Mouse (Mus musculus) midbrain, postnatal 0 days (tissue): ENCODE measurements around the gene Arhgap25. TPM values are rescaled to one million over a fixed set of nuclear protein-coding genes. Genes with fewer than 3 reads are reported as not detected.
A peak's percentile ranks its signal among the peaks of the same experiment; 100 is the strongest.
"Not testable (repeated sequence)": the region's sequence is repeated elsewhere in the genome, so short reads cannot be mapped to it uniquely, and the experiment has no call there.

ENCODE experiments used
- ATAC-seq: fragments of 200-750 bp; cut with Nextera tagmentation; 2 replicates; pipeline ENCODE4 v1.8.0; 2017; ENCODE audit warnings: moderate number of reproducible peaks, mild to moderate bottlenecking, moderate TSS enrichment, moderate library complexity; ENCODE audit not compliant: low FRiP score
- DNase-seq: peaks from one replicate; pipeline ENCODE4 v3.0.0-alpha.2; 2015; ENCODE audit warnings: low spot score
- H3K27ac ChIP-seq: fragments of 300-500 bp; sonication (generic); 2 replicates; pipeline ENCODE4 v1.5.1; 2014; ENCODE audit warnings: low read depth, mild to moderate bottlenecking, low read length, mixed read lengths
- H3K27me3 ChIP-seq: fragments of 300-500 bp; sonication (generic); 2 replicates; pipeline ENCODE4 v1.6.1; 2014; ENCODE audit warnings: low read length, control low read depth, mixed read lengths; ENCODE audit not compliant: insufficient read depth
- H3K36me3 ChIP-seq: fragments of 300-500 bp; sonication (generic); 2 replicates; pipeline ENCODE4 v1.6.1; 2014; ENCODE audit warnings: low read length, control low read depth, mixed read lengths; ENCODE audit not compliant: insufficient read depth
- H3K4me1 ChIP-seq: fragments of 300-500 bp; sonication (generic); 2 replicates; pipeline ENCODE4 v1.6.1; 2014; ENCODE audit warnings: mild to moderate bottlenecking, control low read depth, antibody characterized with exemption, low read length, mixed read lengths; ENCODE audit not compliant: insufficient read depth
- H3K4me2 ChIP-seq: fragments of 300-500 bp; sonication (generic); 2 replicates; pipeline ENCODE4 v1.6.1; 2014; ENCODE audit warnings: low read depth, mild to moderate bottlenecking, low read length, mixed read lengths; ENCODE audit not compliant: poor library complexity, severe bottlenecking
- H3K4me3 ChIP-seq: fragments of 300-500 bp; sonication (generic); 2 replicates; pipeline ENCODE4 v1.5.1; 2014; ENCODE audit warnings: low read depth, mild to moderate bottlenecking, low read length, moderate library complexity
- H3K9ac ChIP-seq: fragments of 300-500 bp; sonication (generic); replicated peaks from 2 replicates; pipeline ENCODE4 v1.6.1; 2014; ENCODE audit warnings: mild to moderate bottlenecking, low read length, moderate library complexity, mixed read lengths; ENCODE audit not compliant: poor library complexity, severe bottlenecking
- H3K9me3 ChIP-seq: fragments of 300-500 bp; sonication (generic); 2 replicates; pipeline ENCODE4 v1.6.1; 2016; ENCODE audit warnings: low read length, control low read depth
- CTCF ChIP-seq: IDR thresholded peaks from 2 replicates; pipeline ENCODE4 v1.5.1; 2016; ENCODE audit warnings: antibody characterized with exemption, mild to moderate bottlenecking
- WGBS: fragments of 180-500 bp; shearing (Covaris S2); extraction: QIAGEN DNeasy Blood & Tissue Kit; methylation state at CpG from one replicate; pipeline ENCODE4 v1.1.7; 2014; 5-methylcytosine and 5-hydroxymethylcytosine counted together
- polyA plus RNA-seq: library from polyadenylated mRNA; unstranded; fragments of >200 nt; fragmentation: Nextera tagmentation; extraction: Ambion mirVana; gene quantifications from 2 replicates; pipeline ENCODE4 v1.2.1, GENCODE M21; 2015
- total RNA-seq: library from RNA; depleted of rRNA; stranded (reverse); fragments of >200 nt; gene quantifications from 2 replicates; pipeline ENCODE4 v1.2.3, GENCODE M21; 2014; rRNA removed

The Arhgap25 gene
- total RNA-seq (0.93 and 1.4 TPM in 2 replicates), polyA plus RNA-seq (1.2 and 1.8 TPM in 2 replicates)

DNA sequence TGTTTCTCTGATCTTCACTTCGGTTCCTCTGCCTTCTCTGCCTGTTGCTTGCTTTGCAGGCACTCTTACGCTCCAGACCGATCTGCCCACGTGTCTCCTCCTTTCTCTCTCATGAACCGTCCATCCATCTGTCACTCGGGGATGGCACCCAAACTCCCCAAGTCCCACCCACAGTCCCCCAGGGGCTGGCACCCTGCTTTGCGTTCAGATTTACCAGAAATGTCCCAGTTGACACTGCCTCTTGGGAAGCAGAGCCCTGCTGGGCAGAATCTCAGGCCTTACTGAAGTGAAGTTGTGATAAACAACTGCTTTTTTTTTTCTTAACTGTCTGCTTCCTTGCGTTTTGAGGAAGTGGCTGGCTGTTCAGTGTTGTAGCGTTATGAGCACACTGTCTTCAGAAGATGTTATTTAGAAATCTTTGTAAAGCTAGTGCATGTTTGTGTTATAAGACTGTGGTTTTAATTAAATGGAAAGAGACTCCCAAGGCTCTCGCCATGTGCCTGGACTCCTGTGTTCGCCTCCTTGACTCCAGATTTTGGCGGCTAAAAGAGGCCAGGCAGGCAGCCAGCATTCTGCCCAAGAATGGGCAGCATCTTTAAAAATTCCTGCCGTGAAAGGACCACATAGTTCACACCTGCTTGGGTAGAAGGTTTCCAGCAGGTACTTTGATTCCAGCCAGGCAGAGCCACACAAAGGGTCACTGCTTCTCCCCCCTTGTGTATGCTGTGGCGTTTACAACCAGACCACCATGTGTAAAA lies at the start of gene Arhgap25:
Arhgap25 (minus strand) TSS at position 307 of the 758 bp plus-strand sequence.
- no peaks in the 10 kb centered on the region for H3K4me1 ChIP-seq
- H3K9ac ChIP-seq: no peak within 1 kb of the TSS
- no peak for DNase-seq
- H3K4me2 ChIP-seq: no peak within 1 kb of the TSS
- no peak for TF ChIP-seq CTCF
- no peaks in the 10 kb centered on the region for H3K27me3 ChIP-seq
- no peak within 1 kb of the TSS for H3K27ac ChIP-seq
- 62% methylated on average over 14 of the region's 14 CpGs for WGBS
- no peaks in the 10 kb centered on the region for H3K9me3 ChIP-seq
- ATAC-seq: no peak
- H3K36me3 ChIP-seq: no peaks in the 10 kb centered on the region
- no peak within 1 kb of the TSS for H3K4me3 ChIP-seq

- H3K27ac ChIP-seq: no peak overlapping the region
- ATAC-seq: no peak
- no peak overlapping the region for H3K4me2 ChIP-seq
- H3K9ac ChIP-seq: no peak overlapping the region
- no peak overlapping the region for H3K4me3 ChIP-seq
- DNase-seq: no peak
- no peaks in the 10 kb centered on the region for H3K36me3 ChIP-seq
- no peak for TF ChIP-seq CTCF
- H3K9me3 ChIP-seq: no peaks in the 10 kb centered on the region
- 76% methylated on average over 6 of the region's 6 CpGs for WGBS
- H3K4me1 ChIP-seq: no peaks in the 10 kb centered on the region
- no peaks in the 10 kb centered on the region for H3K27me3 ChIP-seq
Measured at GRCm38 (mm10) chr6:87582456-87582855, 49.4 kb upstream of the Arhgap25 start.

- no peak for TF ChIP-seq CTCF
- Histone ChIP-seq H3K27ac (no peak overlapping the region), H3K9me3 (no peaks in the 10 kb centered on the region), H3K4me1 (no peaks in the 10 kb centered on the region), H3K9ac (no peak overlapping the region), H3K27me3 (no peaks in the 10 kb centered on the region), H3K4me3 (no peak overlapping the region), H3K4me2 (no peak overlapping the region), H3K36me3 (no peaks in the 10 kb centered on the region)
- ATAC-seq (no peak), DNase-seq (no peak)
- WGBS: 92% methylated on average over 18 of the region's 18 CpGs
Measured at GRCm38 (mm10) chr6:87581581-87581980, 48.5 kb upstream of the Arhgap25 start.

DNA sequence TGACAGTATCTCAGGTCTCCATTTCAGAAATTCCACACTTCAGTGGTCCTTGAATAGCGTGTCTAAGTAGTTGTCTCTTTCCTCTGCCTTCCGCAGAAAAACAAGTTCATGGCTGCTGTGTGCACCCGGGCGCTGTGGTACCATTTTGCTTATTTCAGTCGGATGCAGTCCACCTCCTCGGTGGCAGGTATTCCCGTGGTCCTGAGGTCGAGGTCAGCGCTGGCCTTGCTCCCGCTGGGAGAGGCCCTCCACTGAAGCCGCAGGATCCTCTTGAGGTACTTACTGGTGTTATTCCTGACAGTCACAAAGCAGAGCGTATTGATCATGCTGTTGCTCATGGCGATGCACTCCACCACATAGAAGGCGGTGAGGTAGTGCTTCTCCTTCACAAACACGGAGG lies 48.0 kb upstream of the Arhgap25 start:
- H3K4me2 ChIP-seq: no peak overlapping the region
- H3K4me1 ChIP-seq: no peaks in the 10 kb centered on the region
- 90% methylated on average over 15 of the region's 15 CpGs for WGBS
- H3K36me3 ChIP-seq: no peaks in the 10 kb centered on the region
- no peak overlapping the region for H3K9ac ChIP-seq
- no peaks in the 10 kb centered on the region for H3K27me3 ChIP-seq
- no peak overlapping the region for H3K4me3 ChIP-seq
- H3K27ac ChIP-seq: no peak overlapping the region
- ATAC-seq (no peak), DNase-seq (no peak)
- H3K9me3 ChIP-seq: no peaks in the 10 kb centered on the region
- TF ChIP-seq CTCF: no peak

DNA sequence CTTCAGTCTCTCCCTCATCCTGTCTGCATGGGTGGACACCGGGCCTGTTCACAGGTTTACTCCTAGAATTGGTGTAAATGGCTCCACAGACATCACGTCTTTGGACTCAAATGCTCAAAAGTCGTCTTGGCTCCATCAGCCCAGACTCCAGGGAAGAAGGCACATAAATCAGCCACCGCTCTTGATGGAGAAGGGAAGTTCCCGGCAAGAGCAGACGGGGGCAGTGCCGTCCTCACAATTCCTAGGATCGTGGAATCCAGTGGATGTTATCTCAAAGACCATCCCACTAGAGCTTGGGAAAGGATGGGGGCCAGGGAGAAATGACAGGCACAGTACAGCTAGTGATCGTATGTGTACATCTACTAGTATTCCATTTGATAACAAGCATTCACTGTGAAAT lies 45.2 kb upstream of the Arhgap25 start:
- H3K4me2 ChIP-seq: no peak overlapping the region
- no peaks in the 10 kb centered on the region for H3K9me3 ChIP-seq
- H3K4me3 ChIP-seq: no peak overlapping the region
- no peaks in the 10 kb centered on the region for H3K4me1 ChIP-seq
- H3K27ac ChIP-seq: no peak overlapping the region
- WGBS: 54% methylated on average over 9 of the region's 9 CpGs
- no peak overlapping the region for H3K9ac ChIP-seq
- ATAC-seq: no peak
- peak; percentile 60 for TF ChIP-seq CTCF
- no peaks in the 10 kb centered on the region for H3K36me3 ChIP-seq
- peak; percentile 54 for DNase-seq
- no peaks in the 10 kb centered on the region for H3K27me3 ChIP-seq

GRCm38 (mm10) chr6:87576648-87577330 lies 43.7 kb upstream of the Arhgap25 start:
- H3K4me1 ChIP-seq: no peaks in the 10 kb centered on the region
- ATAC-seq (no peak), DNase-seq (no peak)
- no peak overlapping the region for H3K9ac ChIP-seq
- H3K9me3 ChIP-seq: no peaks in the 10 kb centered on the region
- no peaks in the 10 kb centered on the region for H3K36me3 ChIP-seq
- no peak overlapping the region for H3K4me3 ChIP-seq
- no peaks in the 10 kb centered on the region for H3K27me3 ChIP-seq
- H3K27ac ChIP-seq: no peak overlapping the region
- no peak overlapping the region for H3K4me2 ChIP-seq
- TF ChIP-seq CTCF: no peak
- WGBS: 45% methylated on average over 4 of the region's 4 CpGs

DNA sequence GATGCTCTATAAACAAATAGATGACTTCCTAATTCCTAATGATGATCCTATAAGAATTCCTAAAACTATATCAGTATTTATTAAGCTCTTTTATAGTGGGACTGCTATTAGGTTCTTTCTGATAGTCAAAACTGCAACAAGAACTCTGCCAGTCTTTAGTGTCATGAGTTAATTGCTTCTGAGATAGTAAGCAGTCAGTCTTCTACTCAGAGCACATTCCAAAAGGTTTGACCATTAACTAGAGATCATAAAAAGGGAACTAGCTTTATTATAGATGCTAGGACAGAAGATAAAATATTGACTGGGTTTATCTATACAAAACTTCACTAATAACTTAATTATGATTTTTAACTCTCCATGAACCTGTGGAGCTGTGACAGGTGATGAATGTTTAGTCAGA lies 38.8 kb upstream of the Arhgap25 start:
- not testable (repeated sequence) for H3K27ac ChIP-seq, ATAC-seq, H3K36me3 ChIP-seq, H3K4me1 ChIP-seq, H3K9me3 ChIP-seq, DNase-seq, H3K9ac ChIP-seq, H3K4me3 ChIP-seq, H3K4me2 ChIP-seq, H3K27me3 ChIP-seq
